Mouse (Mus musculus): ENCODE measurements around the gene Mafk. TPM values are rescaled to one million over a fixed set of nuclear protein-coding genes. Genes with fewer than 3 reads are reported as not detected.
"Not testable (repeated sequence)": the region's sequence is repeated elsewhere in the genome, so short reads cannot be mapped to it uniquely, and the experiment has no call there.

Mafk gene
- polyA plus RNA-seq (2016; fragmentation: Nextera tagmentation; extraction: Ambion mirVana): 47.7 and 48.9 TPM in 2 replicates

- WGBS (ENCODE audit: insufficient replicate concordance): under 1% methylated on average over 92 of the region's 92 CpGs
- Histone ChIP-seq H3K27me3 (replicated peaks) (no peaks in the 10 kb centered on the region), H3K36me3 (peaks cover 25% of the 10 kb centered on the region), H3K9me3 (replicated peaks) (no peaks in the 10 kb centered on the region), H3K9ac (peak within 1 kb of the TSS; percentile 99), H3K4me3 (peak within 1 kb of the TSS; percentile 97), H3K4me2 (peak within 1 kb of the TSS; percentile 80), H3K27ac (peak within 1 kb of the TSS; percentile 97), H3K4me1 (peaks cover 67% of the 10 kb centered on the region)
- ATAC-seq: peak; percentile 82
Measured at GRCm38 (mm10) chr5:139791227-139792158, at the start of gene Mafk. Mafk (plus strand) TSS chr5:139791513.

DNA sequence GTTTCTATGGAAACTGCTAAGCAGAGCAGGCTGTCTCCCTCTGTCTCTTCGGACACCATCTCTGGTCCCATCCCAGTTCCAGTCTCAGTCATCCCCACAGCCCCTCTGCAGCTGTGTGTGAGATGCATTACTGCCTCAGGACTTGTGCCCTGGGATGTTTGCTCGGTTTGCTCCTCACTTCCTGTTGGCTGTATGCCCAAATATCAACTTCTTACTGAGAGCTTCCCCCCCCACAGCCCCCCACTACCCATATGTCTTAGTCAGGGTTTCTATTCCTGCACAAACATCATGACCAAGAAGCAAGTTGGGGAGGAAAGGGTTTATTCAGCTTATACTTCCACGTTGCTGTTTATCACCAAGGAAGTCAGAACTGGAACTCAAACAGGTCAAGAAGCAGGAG, 48.7 kb upstream of the Mafk start:
- not testable (repeated sequence) for H3K4me2 ChIP-seq; H3K27me3 ChIP-seq (replicated peaks); H3K9me3 ChIP-seq (replicated peaks); ATAC-seq; H3K36me3 ChIP-seq; H3K4me3 ChIP-seq
- Histone ChIP-seq H3K27ac (peak overlapping the region; percentile 47; the same call in 1 of the 2 replicates), H3K4me1 (peaks cover 60% of the 10 kb centered on the region), H3K9ac (peak overlapping the region; percentile 45; the same call in 1 of the 2 replicates)
- WGBS (ENCODE audit: insufficient replicate concordance): 28% methylated on average over 3 of the region's 3 CpGs

- 4% methylated on average over 3 of the region's 3 CpGs for WGBS (ENCODE audit: insufficient replicate concordance)
- peak; percentile 77 for ATAC-seq
- H3K4me3 ChIP-seq: no peak overlapping the region
- no peak overlapping the region for H3K9ac ChIP-seq
- peaks cover 35% of the 10 kb centered on the region for H3K4me1 ChIP-seq
- H3K4me2 ChIP-seq: no peak overlapping the region
- no peak overlapping the region for H3K27ac ChIP-seq
- H3K36me3 ChIP-seq: peaks cover 7% of the 10 kb centered on the region
- H3K9me3 ChIP-seq (replicated peaks): no peaks in the 10 kb centered on the region
- peaks cover 5% of the 10 kb centered on the region; the same call in 1 of the 2 replicates for H3K27me3 ChIP-seq (replicated peaks)
Measured at GRCm38 (mm10) chr5:139745771-139746170, 45.5 kb upstream of the Mafk start.

DNA sequence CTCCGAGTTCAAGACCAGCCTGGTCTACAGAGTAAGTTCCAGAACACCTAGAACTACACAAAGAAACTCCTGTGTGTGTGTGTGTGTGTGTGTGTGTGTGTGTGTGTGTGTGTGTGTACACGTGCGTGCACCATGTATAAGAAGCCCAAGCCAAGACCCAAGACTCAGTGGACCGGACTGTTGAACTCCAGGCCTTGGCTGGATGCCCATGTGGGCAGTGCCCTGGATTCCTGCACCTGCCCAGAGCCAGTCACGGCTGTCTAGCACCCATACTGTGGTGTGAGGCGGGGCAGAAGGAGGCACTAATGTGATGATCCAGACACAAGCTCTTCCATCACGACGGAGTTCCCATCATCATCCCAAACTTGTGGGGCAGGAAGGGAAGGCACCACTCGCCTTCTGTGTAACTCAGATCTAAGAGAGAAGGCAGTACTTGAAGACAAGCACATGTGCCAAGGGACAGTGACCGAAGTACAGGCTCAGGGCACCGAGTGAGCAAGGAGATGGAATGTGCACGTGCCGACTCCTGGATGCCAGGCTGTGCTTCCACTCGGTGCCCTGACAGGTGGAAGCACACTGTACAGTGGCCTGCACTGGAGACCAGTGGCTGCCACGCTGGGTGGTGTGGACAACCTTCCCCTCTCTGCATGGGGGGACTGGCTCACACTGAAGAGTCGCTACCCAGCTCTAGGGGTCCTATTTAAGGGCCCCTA, 41.7 kb upstream of the Mafk start:
- 77% methylated on average over 16 of the region's 16 CpGs for WGBS (ENCODE audit: insufficient replicate concordance)
- Histone ChIP-seq H3K4me1 (peaks cover 18% of the 10 kb centered on the region), H3K27ac (no peak overlapping the region), H3K4me3 (no peak overlapping the region), H3K9ac (no peak overlapping the region), H3K36me3 (peaks cover 45% of the 10 kb centered on the region), H3K9me3 (replicated peaks) (no peaks in the 10 kb centered on the region), H3K27me3 (replicated peaks) (peaks cover 5% of the 10 kb centered on the region; the same call in 1 of the 2 replicates), H3K4me2 (no peak overlapping the region)
- no peak for ATAC-seq

DNA sequence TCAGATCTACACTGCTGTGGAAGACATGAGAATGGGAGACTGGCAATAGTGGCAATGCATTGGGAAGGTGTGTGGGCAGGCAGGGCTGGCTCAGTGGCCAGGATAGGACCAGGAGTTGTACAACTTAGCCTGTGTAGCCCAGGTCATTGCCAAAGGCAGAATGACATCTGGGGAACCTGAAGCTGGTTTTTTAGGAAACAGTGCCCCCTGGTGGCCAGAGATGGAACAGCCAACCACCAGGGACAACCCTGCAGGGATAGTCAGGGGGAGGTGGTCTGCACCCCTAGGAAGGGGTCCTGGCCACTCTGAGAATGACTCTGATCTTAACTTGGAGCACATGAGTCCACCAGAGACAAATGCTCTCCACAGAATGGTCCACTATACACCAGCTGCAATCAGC, 40.8 kb upstream of the Mafk start:
- no peak overlapping the region for H3K4me2 ChIP-seq
- peak; percentile 3; the same call in 1 of the 2 replicates for ATAC-seq
- peaks cover 55% of the 10 kb centered on the region for H3K36me3 ChIP-seq
- peaks cover 5% of the 10 kb centered on the region; the same call in 1 of the 2 replicates for H3K27me3 ChIP-seq (replicated peaks)
- no peaks in the 10 kb centered on the region for H3K9me3 ChIP-seq (replicated peaks)
- H3K27ac ChIP-seq: no peak overlapping the region
- no peak overlapping the region for H3K9ac ChIP-seq
- H3K4me1 ChIP-seq: peaks cover 10% of the 10 kb centered on the region
- no peak overlapping the region for H3K4me3 ChIP-seq

GRCm38 (mm10) chr5:139754753-139755152, 36.6 kb upstream of the Mafk start:
- no peak overlapping the region for H3K27ac ChIP-seq
- ATAC-seq: no peak
- WGBS (ENCODE audit: insufficient replicate concordance): 38% methylated on average over 12 of the region's 12 CpGs
- H3K9me3 ChIP-seq (replicated peaks): no peaks in the 10 kb centered on the region
- H3K4me2 ChIP-seq: no peak overlapping the region
- no peak overlapping the region for H3K4me3 ChIP-seq
- H3K27me3 ChIP-seq (replicated peaks): no peaks in the 10 kb centered on the region
- peaks cover 96% of the 10 kb centered on the region for H3K36me3 ChIP-seq
- peaks cover 18% of the 10 kb centered on the region for H3K4me1 ChIP-seq
- no peak overlapping the region for H3K9ac ChIP-seq

DNA sequence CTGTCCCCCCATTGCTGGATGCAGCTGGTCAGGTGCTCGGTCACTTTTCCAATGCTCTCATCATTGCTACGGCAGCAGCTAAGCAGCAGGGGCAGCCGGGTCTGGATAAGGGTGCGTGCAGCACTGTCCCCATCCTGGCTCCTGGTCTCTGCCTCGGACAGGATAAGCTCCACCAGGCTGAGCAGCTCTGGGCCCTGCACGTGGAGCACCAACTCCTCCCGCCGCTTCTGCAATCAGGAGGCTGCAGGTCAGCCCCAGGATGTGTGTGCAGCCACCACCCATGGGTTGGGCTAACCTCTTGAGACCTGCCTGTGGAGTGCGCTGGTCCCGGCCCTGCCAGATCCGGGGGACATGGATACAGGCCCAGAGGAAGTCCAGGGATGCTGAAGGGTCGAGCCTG, 35.2 kb upstream of the Mafk start:
- no peak overlapping the region for H3K27ac ChIP-seq
- 73% methylated on average over 12 of the region's 12 CpGs for WGBS (ENCODE audit: insufficient replicate concordance)
- H3K4me2 ChIP-seq: no peak overlapping the region
- H3K36me3 ChIP-seq: peaks cover 100% of the 10 kb centered on the region
- no peak overlapping the region for H3K4me3 ChIP-seq
- peaks cover 13% of the 10 kb centered on the region for H3K4me1 ChIP-seq
- no peaks in the 10 kb centered on the region for H3K27me3 ChIP-seq (replicated peaks)
- H3K9ac ChIP-seq: no peak overlapping the region
- ATAC-seq: peak; percentile 56
- H3K9me3 ChIP-seq (replicated peaks): no peaks in the 10 kb centered on the region

- no peak overlapping the region for H3K9ac ChIP-seq
- ATAC-seq: no peak
- no peaks in the 10 kb centered on the region for H3K27me3 ChIP-seq (replicated peaks)
- no peaks in the 10 kb centered on the region for H3K9me3 ChIP-seq (replicated peaks)
- peaks cover 100% of the 10 kb centered on the region for H3K36me3 ChIP-seq
- no peak overlapping the region for H3K27ac ChIP-seq
- H3K4me3 ChIP-seq: no peak overlapping the region
- 88% methylated on average over 2 of the region's 2 CpGs for WGBS (ENCODE audit: insufficient replicate concordance)
- peaks cover 12% of the 10 kb centered on the region for H3K4me1 ChIP-seq
- H3K4me2 ChIP-seq: no peak overlapping the region
Measured at GRCm38 (mm10) chr5:139756586-139756985, 34.7 kb upstream of the Mafk start.

DNA sequence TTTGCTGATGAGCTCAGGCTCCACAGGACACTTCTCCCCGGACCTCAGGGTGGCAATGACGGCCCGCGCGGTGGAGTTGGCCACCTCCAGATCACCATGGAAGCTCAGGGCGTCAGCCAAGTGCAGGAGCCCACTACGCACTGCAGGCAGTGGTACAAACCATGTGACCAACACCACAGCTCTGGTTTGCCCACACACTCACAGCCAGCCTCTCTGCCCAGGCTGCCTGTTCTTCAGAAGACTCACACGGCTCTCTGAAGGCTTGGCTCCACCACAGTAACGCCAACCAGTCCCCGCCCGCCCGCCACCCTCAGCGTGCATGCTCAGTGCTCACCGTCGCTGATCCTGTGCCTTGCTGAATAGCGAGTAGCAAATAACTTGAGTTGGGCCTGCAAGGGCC, 33.2 kb upstream of the Mafk start:
- Histone ChIP-seq H3K4me1 (peaks cover 12% of the 10 kb centered on the region; the same call in 1 of the 2 replicates), H3K4me3 (no peak overlapping the region), H3K27ac (no peak overlapping the region), H3K36me3 (peaks cover 100% of the 10 kb centered on the region), H3K4me2 (no peak overlapping the region), H3K9ac (no peak overlapping the region), H3K9me3 (replicated peaks) (no peaks in the 10 kb centered on the region), H3K27me3 (replicated peaks) (no peaks in the 10 kb centered on the region)
- 85% methylated on average over 16 of the region's 16 CpGs for WGBS (ENCODE audit: insufficient replicate concordance)
- ATAC-seq: no peak

DNA sequence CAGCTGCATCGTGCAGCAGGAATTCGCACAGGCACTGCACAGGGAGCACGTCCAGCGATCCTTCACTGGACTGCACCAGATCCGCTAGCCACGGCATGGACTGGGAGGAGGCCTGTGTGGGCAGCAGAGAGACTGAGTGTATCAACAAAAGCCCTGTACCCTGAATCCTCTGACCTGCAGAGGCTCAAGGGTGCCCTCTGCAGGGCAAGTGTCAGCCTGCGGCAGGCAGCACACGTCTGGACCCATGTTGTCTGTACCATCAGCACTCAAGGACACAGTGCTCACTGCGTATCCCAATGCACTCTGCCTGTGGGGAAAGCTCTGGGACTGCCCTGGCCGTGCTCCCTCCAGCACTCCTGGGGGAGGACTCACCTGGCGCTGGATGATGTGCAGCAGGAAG, 27.0 kb upstream of the Mafk start:
- Histone ChIP-seq H3K9ac (no peak overlapping the region), H3K9me3 (replicated peaks) (no peaks in the 10 kb centered on the region), H3K4me2 (no peak overlapping the region), H3K4me3 (no peak overlapping the region), H3K4me1 (no peaks in the 10 kb centered on the region), H3K36me3 (peaks cover 100% of the 10 kb centered on the region), H3K27me3 (replicated peaks) (no peaks in the 10 kb centered on the region), H3K27ac (no peak overlapping the region)
- 75% methylated on average over 11 of the region's 11 CpGs for WGBS (ENCODE audit: insufficient replicate concordance)
- peak; percentile 30; the same call in 1 of the 2 replicates for ATAC-seq

DNA sequence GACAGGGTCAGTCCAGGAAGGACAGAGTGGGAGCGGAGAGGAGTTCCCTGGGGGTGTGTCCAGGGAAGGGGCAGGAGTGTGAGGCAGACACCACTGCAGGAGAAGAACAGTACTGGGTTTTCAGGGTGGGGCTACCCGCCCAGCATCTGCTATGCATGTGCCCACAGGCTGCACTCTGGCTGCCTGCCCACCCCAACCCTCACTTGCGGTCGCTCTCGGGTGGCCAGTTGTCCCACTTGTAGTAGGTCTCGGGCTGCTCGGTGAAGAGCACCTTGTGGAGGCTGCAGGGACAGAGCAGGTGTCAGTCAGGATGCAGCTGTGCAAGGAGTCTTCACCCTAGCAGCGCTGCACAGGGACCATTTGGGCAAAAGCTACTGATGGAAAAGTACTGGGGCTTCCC, 23.1 kb upstream of the Mafk start:
- H3K4me3 ChIP-seq: no peak overlapping the region
- no peak overlapping the region for H3K27ac ChIP-seq
- H3K27me3 ChIP-seq (replicated peaks): no peaks in the 10 kb centered on the region
- H3K4me1 ChIP-seq: no peaks in the 10 kb centered on the region
- peaks cover 100% of the 10 kb centered on the region for H3K36me3 ChIP-seq
- H3K9me3 ChIP-seq (replicated peaks): no peaks in the 10 kb centered on the region
- 85% methylated on average over 8 of the region's 8 CpGs for WGBS (ENCODE audit: insufficient replicate concordance)
- no peak overlapping the region for H3K9ac ChIP-seq
- no peak for ATAC-seq
- H3K4me2 ChIP-seq: no peak overlapping the region

All from liver, embryonic 12.5 days (tissue).